Mouse (Mus musculus): ENCODE results near the gene Alkbh7. TPM values are rescaled to one million over a fixed set of nuclear protein-coding genes. Genes with fewer than 3 reads are reported as not detected.

The Alkbh7 gene
- 57.0 and 71.1 TPM in 2 replicates for polyA plus RNA-seq (2012; rRNA removed; ENCODE audit: low replicate concordance)

GRCm38 (mm10) chr17:56997029-56997667 lies at the start of gene Alkbh7:
Alkbh7 (plus strand) TSS chr17:56997339.

GRCm38 (mm10) chr17:56982013-56982412 lies 15.1 kb upstream of the Alkbh7 start, which contains the start of gene Acer1:
Acer1 (minus strand) TSS chr17:56982126.

GRCm38 (mm10) chr17:56990115-56990746 lies 6.9 kb upstream of the Alkbh7 start, which contains the start of gene Clpp:
Clpp (plus strand) TSS chr17:56990305.

GRCm38 (mm10) chr17:56999968-57000609 lies 3.0 kb downstream of the Alkbh7 start, which contains the start of gene Pspn:
Pspn (minus strand) TSS chr17:57000018.

GRCm38 (mm10) chr17:57011236-57012141 lies 14.3 kb downstream of the Alkbh7 start, which contains the start of the genes Gtf2f1 and Gm17949:
Gtf2f1 (minus strand) TSS chr17:57011288.
Gm17949 (plus strand) TSS chr17:57011469.

GRCm38 (mm10) chr17:57030931-57031660 lies 34.0 kb downstream of the Alkbh7 start, which contains the start of gene Khsrp:
Khsrp (minus strand) TSS chr17:57031522.

GRCm38 (mm10) chr17:57041554-57041953 lies 44.4 kb downstream of the Alkbh7 start, which contains the start of gene Slc25a41:
Slc25a41 (minus strand) TSS chr17:57041654.

Other genes starting within 250 kb of the Alkbh7 start
- gene Nrtn, start 239.8 kb upstream of the Alkbh7 start, polyA plus RNA-seq (2012; rRNA removed; ENCODE audit: low replicate concordance), result 42.6 and 69.2 TPM in 2 replicates
- 52.6 and 66.0 TPM in 2 replicates for gene Dus3l, start 232.6 kb upstream of the Alkbh7 start, polyA plus RNA-seq (2012; rRNA removed; ENCODE audit: low replicate concordance)
- 6.7 and 10.7 TPM in 2 replicates for gene Prr22, start 227.1 kb upstream of the Alkbh7 start, polyA plus RNA-seq (2012; rRNA removed; ENCODE audit: low replicate concordance)
- 6.4 and 8.5 TPM in 2 replicates for gene Rfx2, start 166.3 kb upstream of the Alkbh7 start, polyA plus RNA-seq (2012; rRNA removed; ENCODE audit: low replicate concordance)
- not detected in 2 replicates for gene Acsbg2, start 122.9 kb upstream of the Alkbh7 start, polyA plus RNA-seq (2012; rRNA removed; ENCODE audit: low replicate concordance)
- gene 1700061G19Rik, start 121.9 kb upstream of the Alkbh7 start, polyA plus RNA-seq (2012; rRNA removed; ENCODE audit: low replicate concordance), result 0.04 and 0.06 TPM in 2 replicates
- 33.7 and 35.2 TPM in 2 replicates for gene Mllt1, start 61.9 kb upstream of the Alkbh7 start, polyA plus RNA-seq (2012; rRNA removed; ENCODE audit: low replicate concordance)
- 8.5 and 23.4 TPM in 2 replicates for gene Acer1, start 15.2 kb upstream of the Alkbh7 start, polyA plus RNA-seq (2012; rRNA removed; ENCODE audit: low replicate concordance)
- 131 and 155 TPM in 2 replicates for gene Clpp, start 7.0 kb upstream of the Alkbh7 start, polyA plus RNA-seq (2012; rRNA removed; ENCODE audit: low replicate concordance)
- gene Pspn, start 2.7 kb downstream of the Alkbh7 start, polyA plus RNA-seq (2012; rRNA removed; ENCODE audit: low replicate concordance), result not detected in 2 replicates
- gene Gtf2f1, start 13.9 kb downstream of the Alkbh7 start, polyA plus RNA-seq (2012; rRNA removed; ENCODE audit: low replicate concordance), result 30.4 and 34.6 TPM in 2 replicates
- gene Gm17949, start 14.1 kb downstream of the Alkbh7 start, polyA plus RNA-seq (2012; rRNA removed; ENCODE audit: low replicate concordance), result 0.08 TPM in 1 of 2 replicates, not detected in the other
- 64.2 and 89.1 TPM in 2 replicates for gene Khsrp, start 34.2 kb downstream of the Alkbh7 start, polyA plus RNA-seq (2012; rRNA removed; ENCODE audit: low replicate concordance)
- gene Slc25a41, start 44.3 kb downstream of the Alkbh7 start, polyA plus RNA-seq (2012; rRNA removed; ENCODE audit: low replicate concordance), result not detected in 2 replicates
- gene Crb3, start 61.8 kb downstream of the Alkbh7 start, polyA plus RNA-seq (2012; rRNA removed; ENCODE audit: low replicate concordance), result 197 and 435 TPM in 2 replicates
- 9.4 and 27.8 TPM in 2 replicates for gene Slc25a23, start 62.5 kb downstream of the Alkbh7 start, polyA plus RNA-seq (2012; rRNA removed; ENCODE audit: low replicate concordance)
- 4.4 and 7.5 TPM in 2 replicates for gene Dennd1c, start 81.2 kb downstream of the Alkbh7 start, polyA plus RNA-seq (2012; rRNA removed; ENCODE audit: low replicate concordance)
- gene Tubb4a, start 90.4 kb downstream of the Alkbh7 start, polyA plus RNA-seq (2012; rRNA removed; ENCODE audit: low replicate concordance), result 2.2 and 4.6 TPM in 2 replicates
- 1.7 and 2.6 TPM in 2 replicates for gene Tnfsf9, start 108.0 kb downstream of the Alkbh7 start, polyA plus RNA-seq (2012; rRNA removed; ENCODE audit: low replicate concordance)
- gene Cd70, start 152.4 kb downstream of the Alkbh7 start, polyA plus RNA-seq (2012; rRNA removed; ENCODE audit: low replicate concordance), result not detected in 2 replicates
- 0.14 and 0.63 TPM in 2 replicates for gene Tnfsf14, start 196.8 kb downstream of the Alkbh7 start, polyA plus RNA-seq (2012; rRNA removed; ENCODE audit: low replicate concordance)
- 7.7 and 16.0 TPM in 2 replicates for gene C3, start 230.8 kb downstream of the Alkbh7 start, polyA plus RNA-seq (2012; rRNA removed; ENCODE audit: low replicate concordance)